Comparison of ENCODE assay signal across 18 mouse cellular contexts in genomic region chr5:133400826-133401225, GRCm38 (mm10).
"Had no signal": no experiment of that assay in that cellular context is flagged by ENCODE, and none has a peak within 500 bp of the region (broad histone marks: within the 10 kb centered on the region; RNA-seq: fewer than 3 reads in every experiment).

No protein-coding gene starts in this region.

- H3K9ac ChIP-seq: kidney, embryonic 15.5 days; limb, embryonic 15.5 days; liver, embryonic 13.5 days; liver, postnatal 0 days; lung, embryonic 15.5 days; midbrain, embryonic 12.5 days; neural tube, embryonic 12.5 days had no signal

- ATAC-seq: liver, postnatal 0 days; midbrain, embryonic 16.5 days had no signal

- H3K36me3 ChIP-seq: kidney, embryonic 15.5 days; limb, embryonic 15.5 days; liver, embryonic 13.5 days; lung, embryonic 15.5 days; midbrain, embryonic 12.5 days; neural tube, embryonic 12.5 days had no signal

- H3K4me2 ChIP-seq: kidney, embryonic 15.5 days; limb, embryonic 15.5 days; liver, embryonic 13.5 days; lung, embryonic 15.5 days; midbrain, embryonic 12.5 days; neural tube, embryonic 12.5 days had no signal

- H3K27ac ChIP-seq: kidney, embryonic 15.5 days; left cerebral cortex, adult 2 months; limb, embryonic 15.5 days; liver, embryonic 13.5 days; lung, embryonic 15.5 days; macrophage; midbrain, embryonic 12.5 days; neural tube, embryonic 12.5 days had no signal

- H3K4me1 ChIP-seq: kidney, embryonic 15.5 days; limb, embryonic 15.5 days; liver, embryonic 13.5 days; lung, embryonic 15.5 days; megakaryocyte, embryonic 14.5 days; midbrain, embryonic 12.5 days; neural tube, embryonic 12.5 days had no signal

- H3K27me3 ChIP-seq: kidney, embryonic 15.5 days; limb, embryonic 15.5 days; liver, embryonic 13.5 days; lung, embryonic 15.5 days; megakaryocyte, embryonic 14.5 days; midbrain, embryonic 12.5 days; neural tube, embryonic 12.5 days had no signal

- DNase-seq: kidney, postnatal 25 days; liver, embryonic 13.5 days; liver, postnatal 0 days; lung, postnatal 14 days; retina, postnatal 1 day; right cerebral cortex, postnatal 4 days; spleen, adult 18-20 months; thymus, adult 18-20 months; thymus, postnatal 25 days had no signal

- H3K4me3 ChIP-seq: kidney, embryonic 15.5 days; left cerebral cortex, adult 2 months; limb, embryonic 15.5 days; liver, embryonic 13.5 days; lung, embryonic 15.5 days; megakaryocyte, embryonic 14.5 days; midbrain, embryonic 12.5 days; neural tube, embryonic 12.5 days had no signal

- H3K9me3 ChIP-seq: kidney, embryonic 15.5 days; limb, embryonic 15.5 days; liver, embryonic 13.5 days; lung, embryonic 15.5 days; midbrain, embryonic 12.5 days; neural tube, embryonic 12.5 days had no signal
